Comparison of ENCODE assay signal across 16 mouse cellular contexts in genomic region chr1:150914936-150915335, GRCm38 (mm10).
DNase-seq lines count a peak whose midpoint lies in the region; ATAC-seq and TF ChIP-seq lines count a peak whose summit lies in the region.
"Had no signal": no experiment of that assay in that cellular context is flagged by ENCODE, and none has a peak within 500 bp of the region (broad histone marks: within the 10 kb centered on the region; RNA-seq: fewer than 3 reads in every experiment).

No protein-coding gene starts in this region.

- no peaks in the 10 kb centered on the region for H3K9me3 ChIP-seq in kidney, postnatal 0 days (replicated peaks; ENCODE audit: low read length)
- no peaks in the 10 kb centered on the region for H3K9me3 ChIP-seq in kidney, embryonic 15.5 days (replicated peaks)
- H3K9me3 ChIP-seq in embryonic facial prominence, embryonic 15.5 days (replicated peaks) = no peaks in the 10 kb centered on the region
- H3K9me3 ChIP-seq in liver, embryonic 12.5 days (replicated peaks) = no peaks in the 10 kb centered on the region
- H3K9me3 ChIP-seq: embryonic facial prominence, embryonic 13.5 days; forebrain, embryonic 13.5 days; liver, embryonic 13.5 days had no signal

- no peak overlapping the region for H3K9ac ChIP-seq in kidney, postnatal 0 days (ENCODE audit: low read depth, low read length)
- no peak overlapping the region for H3K9ac ChIP-seq in kidney, embryonic 15.5 days
- no peak overlapping the region for H3K9ac ChIP-seq in embryonic facial prominence, embryonic 15.5 days
- H3K9ac ChIP-seq in liver, embryonic 12.5 days = no peak overlapping the region
- H3K9ac ChIP-seq: embryonic facial prominence, embryonic 13.5 days; forebrain, embryonic 13.5 days; liver, embryonic 13.5 days had no signal

- no peaks in the 10 kb centered on the region; the same call in 1 of the 2 replicates for H3K4me1 ChIP-seq in kidney, postnatal 0 days (replicated peaks; ENCODE audit: insufficient read depth, low read length)
- peaks cover 7% of the 10 kb centered on the region for H3K4me1 ChIP-seq in kidney, embryonic 15.5 days
- H3K4me1 ChIP-seq in embryonic facial prominence, embryonic 15.5 days = peaks cover 9% of the 10 kb centered on the region
- H3K4me1 ChIP-seq in liver, embryonic 12.5 days = no peaks in the 10 kb centered on the region
- H3K4me1 ChIP-seq: liver, embryonic 13.5 days had no signal

- no peaks in the 10 kb centered on the region for H3K27me3 ChIP-seq in kidney, postnatal 0 days (ENCODE audit: insufficient read depth, low read length)
- H3K27me3 ChIP-seq in kidney, embryonic 15.5 days = no peaks in the 10 kb centered on the region
- H3K27me3 ChIP-seq in embryonic facial prominence, embryonic 15.5 days = no peaks in the 10 kb centered on the region
- H3K27me3 ChIP-seq in liver, embryonic 12.5 days (replicated peaks) = no peaks in the 10 kb centered on the region
- H3K27me3 ChIP-seq: embryonic facial prominence, embryonic 13.5 days; forebrain, embryonic 13.5 days; liver, embryonic 13.5 days had no signal

- no peak overlapping the region for H3K4me3 ChIP-seq in kidney, postnatal 0 days (replicated peaks; ENCODE audit: low read depth, low read length)
- no peak overlapping the region for H3K4me3 ChIP-seq in kidney, embryonic 15.5 days (replicated peaks)
- H3K4me3 ChIP-seq in embryonic facial prominence, embryonic 15.5 days (replicated peaks) = no peak overlapping the region
- H3K4me3 ChIP-seq in liver, embryonic 12.5 days = no peak overlapping the region
- H3K4me3 ChIP-seq: embryonic facial prominence, embryonic 13.5 days; forebrain, embryonic 13.5 days; liver, embryonic 13.5 days had no signal

- H3K4me2 ChIP-seq in kidney, postnatal 0 days (ENCODE audit: low read length) = no peak overlapping the region
- no peak overlapping the region for H3K4me2 ChIP-seq in kidney, embryonic 15.5 days
- H3K4me2 ChIP-seq in embryonic facial prominence, embryonic 15.5 days (replicated peaks) = no peak overlapping the region
- no peak overlapping the region for H3K4me2 ChIP-seq in liver, embryonic 12.5 days
- H3K4me2 ChIP-seq: embryonic facial prominence, embryonic 13.5 days; forebrain, embryonic 13.5 days; liver, embryonic 13.5 days had no signal

- ATAC-seq in kidney, postnatal 0 days (replicated peaks; ENCODE audit: low FRiP score, low read depth) = no peak
- ATAC-seq in kidney, embryonic 15.5 days (replicated peaks; ENCODE audit: low FRiP score) = no peak
- ATAC-seq in embryonic facial prominence, embryonic 15.5 days (ENCODE audit: insufficient number of reproducible peaks, low FRiP score, low TSS enrichment, low read depth) = no peak
- ATAC-seq in liver, embryonic 12.5 days = no peak
- ATAC-seq: forebrain, embryonic 13.5 days; hindbrain, embryonic 16.5 days had no signal

- peak; percentile 8 for DNase-seq in gastrocnemius, postnatal 10 days
- DNase-seq in gastrocnemius, postnatal 36 days = no peak
- peak; percentile 56 for DNase-seq in kidney, postnatal 0 days (ENCODE audit: low spot score)
- peak; percentile 66 for DNase-seq in large intestine, adult 2 months (ENCODE audit: low read depth, low spot score)
- DNase-seq in cerebellum, postnatal 14 days = no peak
- DNase-seq: B cell, adult 2 months; cerebellum, adult 8-10 months; gastrocnemius, postnatal 25 days; liver, embryonic 13.5 days; right cerebral cortex, adult 18-20 months had no signal

- no peaks in the 10 kb centered on the region for H3K36me3 ChIP-seq in kidney, postnatal 0 days (ENCODE audit: insufficient read depth, low read length)
- H3K36me3 ChIP-seq in kidney, embryonic 15.5 days = no peaks in the 10 kb centered on the region
- no peaks in the 10 kb centered on the region for H3K36me3 ChIP-seq in embryonic facial prominence, embryonic 15.5 days
- H3K36me3 ChIP-seq in liver, embryonic 12.5 days = no peaks in the 10 kb centered on the region
- H3K36me3 ChIP-seq: embryonic facial prominence, embryonic 13.5 days; liver, embryonic 13.5 days had no signal

- intact Hi-C loops in gastrocnemius, postnatal 36 days (cut with DNase I) = no loop called here

- TF ChIP-seq CTCF in kidney, postnatal 0 days (IDR thresholded peaks at IDR 0.05; ENCODE audit: low read depth) = no peak

- WGBS in kidney, postnatal 0 days = 70% methylated on average over 2 of the region's 2 CpGs
- WGBS in kidney, embryonic 15.5 days = 57% methylated on average over 2 of the region's 2 CpGs
- WGBS in embryonic facial prominence, embryonic 15.5 days = 72% methylated on average over 2 of the region's 2 CpGs
- WGBS in large intestine, adult 2 months = 16% methylated on average over 2 of the region's 2 CpGs
- 41% methylated on average over 2 of the region's 2 CpGs for WGBS in liver, embryonic 12.5 days (ENCODE audit: insufficient replicate concordance)

- 0 out of 2 replicates have a peak overlapping the region, but pooled peaks have one; percentile 9 for H3K27ac ChIP-seq in kidney, postnatal 0 days
- H3K27ac ChIP-seq in kidney, embryonic 15.5 days = no peak overlapping the region
- H3K27ac ChIP-seq in embryonic facial prominence, embryonic 15.5 days (replicated peaks) = peak overlapping the region; percentile 34; the same call in 1 of the 2 replicates
- H3K27ac ChIP-seq in liver, embryonic 12.5 days = no peak overlapping the region
- H3K27ac ChIP-seq: embryonic facial prominence, embryonic 13.5 days; forebrain, embryonic 13.5 days; liver, embryonic 13.5 days had no signal

Comparison
In these comparisons a context has a peak if more than half of its experiments do, and no peak if none do; other contexts are left out.
1. DNase-seq: peak in gastrocnemius, postnatal 10 days (single experiment), kidney, postnatal 0 days (single experiment) and large intestine, adult 2 months (single experiment); none in gastrocnemius, postnatal 36 days (0 of 2) and cerebellum, postnatal 14 days (0 of 2).
2. H3K27ac ChIP-seq: peak in kidney, postnatal 0 days (single experiment) and embryonic facial prominence, embryonic 15.5 days (single experiment); none in kidney, embryonic 15.5 days (single experiment) and liver, embryonic 12.5 days (single experiment).